Mouse (Mus musculus) stomach, postnatal 0 days (tissue): ENCODE measurements around the gene Snd1. TPM values are rescaled to one million over a fixed set of nuclear protein-coding genes. Genes with fewer than 3 reads are reported as not detected.

Source experiments
- ATAC-seq: fragments of 200-750 bp; cut with Nextera tagmentation; 2 replicates; pipeline ENCODE4 v1.8.0; 2017; ENCODE audit not compliant: low FRiP score, low TSS enrichment
- DNase-seq: peaks from one replicate; pipeline ENCODE4 v3.0.0-alpha.2; 2016; ENCODE audit warnings: low spot score
- H3K27ac ChIP-seq: fragments of 300-500 bp; sonication (generic); replicated peaks from 2 replicates; pipeline ENCODE4 v1.5.1; 2014; ENCODE audit warnings: mild to moderate bottlenecking, control low read depth
- H3K27me3 ChIP-seq: fragments of 300-500 bp; sonication (generic); 2 replicates; pipeline ENCODE4 v1.6.1; 2014; ENCODE audit warnings: low read length; ENCODE audit not compliant: control insufficient read depth, insufficient read depth
- H3K36me3 ChIP-seq: fragments of 300-500 bp; sonication (generic); 2 replicates; pipeline ENCODE4 v1.6.1; 2014; ENCODE audit warnings: low read length, mixed read lengths; ENCODE audit not compliant: control insufficient read depth, insufficient read depth
- H3K4me1 ChIP-seq: fragments of 300-500 bp; sonication (generic); replicated peaks from 2 replicates; pipeline ENCODE4 v1.6.1; 2014; ENCODE audit warnings: antibody characterized with exemption; ENCODE audit not compliant: control insufficient read depth, insufficient read depth
- H3K4me2 ChIP-seq: fragments of 300-500 bp; sonication (generic); replicated peaks from 2 replicates; pipeline ENCODE4 v1.6.1; 2014; ENCODE audit warnings: low read depth, mild to moderate bottlenecking, control low read depth, moderate library complexity
- H3K4me3 ChIP-seq: fragments of 300-500 bp; sonication (generic); 2 replicates; pipeline ENCODE4 v1.5.1; 2014; ENCODE audit warnings: low read depth, low read length, control low read depth
- H3K9ac ChIP-seq: fragments of 300-500 bp; sonication (generic); 2 replicates; pipeline ENCODE4 v1.6.1; 2014; ENCODE audit warnings: mild to moderate bottlenecking, low read length, control low read depth, mixed read lengths
- H3K9me3 ChIP-seq: fragments of 300-500 bp; sonication (generic); 2 replicates; pipeline ENCODE4 v1.6.1; 2016; ENCODE audit warnings: low read length; ENCODE audit not compliant: control insufficient read depth
- CTCF ChIP-seq: IDR thresholded peaks from 2 replicates; pipeline ENCODE4 v1.5.1; 2016; ENCODE audit warnings: antibody characterized with exemption, low read depth, mild to moderate bottlenecking, moderate library complexity
- EP300 ChIP-seq: optimal IDR thresholded peaks from 2 replicates; pipeline ENCODE3; 2016; ENCODE audit warnings: antibody characterized with exemption
- WGBS: fragments of 180-500 bp; shearing (Covaris S2); extraction: QIAGEN DNeasy Blood & Tissue Kit; methylation state at CpG from one replicate; pipeline ENCODE4 v1.1.7; 2014; 5-methylcytosine and 5-hydroxymethylcytosine counted together
- polyA plus RNA-seq: library from polyadenylated mRNA; unstranded; fragments of >200 nt; fragmentation: Nextera tagmentation; extraction: Ambion mirVana; gene quantifications from 2 replicates; pipeline ENCODE4 v1.2.1, GENCODE M21; 2015

Snd1 gene
- polyA plus RNA-seq, 1 experiment from 2014 or later, result 81.3 TPM

DNA sequence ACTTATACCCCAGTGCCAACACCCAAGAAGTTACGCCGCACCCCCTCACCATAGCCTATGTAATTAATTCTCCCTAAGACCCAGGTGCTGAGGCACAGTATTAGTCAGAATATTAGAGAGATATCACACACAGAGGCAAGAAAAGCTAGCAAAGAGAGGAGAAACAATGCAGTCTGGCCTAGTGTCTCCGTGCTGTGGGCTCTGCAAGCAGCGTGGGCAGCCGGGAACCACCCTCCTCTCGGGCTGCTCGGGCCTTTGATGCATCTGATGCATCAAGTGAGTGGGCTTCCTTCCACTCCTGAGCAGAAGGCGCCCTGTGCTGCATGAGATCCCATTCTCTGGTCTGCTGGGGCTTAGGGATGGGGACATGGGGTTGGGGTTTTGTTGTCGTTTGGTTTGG is 338.1 kb downstream of the Snd1 start:
- Histone ChIP-seq H3K4me1 (no peaks in the 10 kb centered on the region), H3K27ac (no peak overlapping the region), H3K9me3 (no peaks in the 10 kb centered on the region), H3K4me2 (no peak overlapping the region), H3K9ac (no peak overlapping the region), H3K36me3 (no peaks in the 10 kb centered on the region), H3K4me3 (no peak overlapping the region), H3K27me3 (no peaks in the 10 kb centered on the region)
- 88% methylated on average over 9 of the region's 9 CpGs for WGBS
- ATAC-seq (no peak), DNase-seq (no peak)
- TF ChIP-seq CTCF (no peak), EP300 (no peak)

DNA sequence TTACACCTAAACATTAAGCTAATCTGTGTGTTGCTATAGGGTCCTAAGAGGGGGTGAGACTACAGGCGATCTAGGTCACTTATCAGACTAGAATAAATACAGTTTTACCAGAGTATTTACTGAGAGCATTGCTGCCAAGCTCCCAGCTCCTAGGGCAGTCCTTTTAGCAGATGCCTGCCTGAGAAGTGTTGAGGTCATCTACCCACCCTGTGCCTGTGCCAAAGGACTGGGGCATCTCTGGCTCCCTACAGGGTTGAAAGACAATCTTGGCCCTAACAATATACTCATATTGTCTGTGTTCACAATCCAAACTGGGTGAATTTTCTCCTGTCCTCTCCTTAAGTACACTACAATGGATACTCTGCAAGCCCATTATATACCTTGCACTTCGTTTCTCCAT is 340.0 kb downstream of the Snd1 start:
- H3K4me1 ChIP-seq, result no peaks in the 10 kb centered on the region
- DNase-seq (no peak), ATAC-seq (no peak)
- H3K4me3 ChIP-seq, result no peak overlapping the region
- WGBS, result 67% methylated on average over 2 of the region's 2 CpGs
- H3K36me3 ChIP-seq, result 0 out of 2 replicates have a peak, but pooled peaks cover 3% of the 10 kb centered on the region
- TF ChIP-seq CTCF, result no peak
- no peak for TF ChIP-seq EP300
- H3K4me2 ChIP-seq, result no peak overlapping the region
- no peaks in the 10 kb centered on the region for H3K27me3 ChIP-seq
- no peak overlapping the region for H3K27ac ChIP-seq
- H3K9ac ChIP-seq, result no peak overlapping the region
- no peaks in the 10 kb centered on the region for H3K9me3 ChIP-seq

DNA sequence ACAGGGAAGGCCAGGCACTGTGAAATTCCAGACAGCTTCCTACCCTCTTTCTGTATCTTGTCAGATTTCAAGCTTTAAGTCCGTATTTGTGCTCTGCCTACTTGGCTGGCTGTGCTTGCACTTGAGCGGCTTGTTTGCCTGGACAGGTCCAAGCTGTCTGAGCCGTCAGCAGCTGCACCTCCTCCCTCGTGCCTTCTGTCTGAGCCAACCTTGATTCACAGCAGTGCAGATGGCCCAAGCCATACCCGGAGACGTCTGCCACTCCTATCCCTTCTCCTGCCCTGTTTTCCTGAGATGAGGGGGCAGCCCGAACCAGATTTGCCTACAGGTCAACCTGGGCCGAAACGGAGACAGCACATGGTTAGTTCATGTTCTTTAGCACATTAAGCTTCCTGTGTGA is 342.1 kb downstream of the Snd1 start:
- DNase-seq (no peak), ATAC-seq (no peak)
- Histone ChIP-seq H3K4me3 (no peak overlapping the region), H3K9ac (no peak overlapping the region), H3K9me3 (no peaks in the 10 kb centered on the region), H3K27me3 (no peaks in the 10 kb centered on the region), H3K4me1 (no peaks in the 10 kb centered on the region), H3K4me2 (no peak overlapping the region), H3K27ac (no peak overlapping the region), H3K36me3 (0 out of 2 replicates have a peak, but pooled peaks cover 3% of the 10 kb centered on the region)
- WGBS, result 46% methylated on average over 9 of the region's 9 CpGs
- TF ChIP-seq CTCF (no peak), EP300 (no peak)

DNA sequence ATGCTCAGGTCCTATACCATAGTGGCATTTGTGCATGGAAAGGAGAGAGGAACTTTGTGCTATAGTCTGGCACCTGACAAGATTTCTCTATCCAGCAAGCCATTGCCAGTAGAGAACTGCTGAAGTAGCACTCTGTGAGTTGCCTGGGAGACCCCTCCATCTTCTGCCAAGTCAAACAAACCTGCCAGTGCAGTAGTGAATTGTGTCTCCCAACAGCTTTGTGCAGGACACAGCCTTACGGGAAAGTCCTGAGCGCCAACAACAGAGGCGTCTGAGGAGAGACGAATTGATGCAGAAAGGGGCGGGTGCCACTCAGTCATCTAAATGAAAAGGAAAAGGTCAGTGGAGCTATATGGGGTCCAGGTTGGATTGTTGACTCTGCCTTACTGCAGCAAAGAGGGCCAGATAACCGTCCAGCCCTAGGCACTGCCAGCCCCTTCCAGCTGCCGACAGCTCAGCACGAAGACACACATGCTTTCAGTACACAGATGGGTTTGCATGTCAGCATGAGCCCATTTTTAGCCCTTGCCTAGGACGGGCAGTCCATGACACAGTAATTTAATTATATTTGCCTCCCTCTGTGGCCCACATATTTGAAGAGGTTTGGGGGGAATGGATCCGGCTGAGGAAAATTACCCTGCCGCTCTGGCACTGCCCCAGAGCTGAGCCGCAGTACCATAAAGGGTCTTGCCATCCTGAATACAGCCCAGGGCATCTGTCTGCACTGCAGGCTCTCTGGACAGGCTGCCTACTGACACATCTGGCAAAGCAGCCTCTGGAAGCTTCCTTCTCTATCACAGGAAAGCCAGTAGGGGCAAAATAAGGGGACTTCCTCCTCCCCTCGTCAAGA is 344.8 kb downstream of the Snd1 start:
- no peak overlapping the region for H3K27ac ChIP-seq
- H3K9me3 ChIP-seq, result no peaks in the 10 kb centered on the region
- 67% methylated on average over 13 of the region's 13 CpGs for WGBS
- H3K27me3 ChIP-seq, result no peaks in the 10 kb centered on the region
- DNase-seq (no peak), ATAC-seq (no peak)
- H3K36me3 ChIP-seq, result 0 out of 2 replicates have a peak, but pooled peaks cover 3% of the 10 kb centered on the region
- no peak overlapping the region for H3K4me2 ChIP-seq
- no peak overlapping the region for H3K9ac ChIP-seq
- no peaks in the 10 kb centered on the region for H3K4me1 ChIP-seq
- H3K4me3 ChIP-seq, result no peak overlapping the region
- TF ChIP-seq EP300, result no peak
- TF ChIP-seq CTCF, result no peak

DNA sequence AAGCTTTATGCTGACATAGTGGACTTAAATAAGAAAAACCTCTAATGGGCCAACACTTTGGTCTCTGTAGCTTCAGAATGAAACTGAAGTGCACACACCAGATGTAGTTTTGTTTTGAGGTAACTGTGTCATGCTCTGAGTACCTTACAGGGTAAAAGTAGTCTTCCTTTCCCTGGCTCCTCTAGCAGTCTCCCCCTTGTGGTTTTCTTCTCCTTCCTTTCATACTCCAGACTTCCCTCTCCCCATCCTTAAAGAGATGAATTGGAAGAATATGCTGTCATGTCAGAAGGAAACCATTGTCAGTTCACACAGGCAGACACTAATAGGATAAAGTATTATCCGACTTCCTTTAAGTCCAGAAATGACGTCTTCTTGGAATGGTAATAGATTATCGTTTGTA is 347.4 kb downstream of the Snd1 start:
- 68% methylated on average over 3 of the region's 3 CpGs for WGBS
- 0 out of 2 replicates have a peak, but pooled peaks cover 3% of the 10 kb centered on the region for H3K36me3 ChIP-seq

DNA sequence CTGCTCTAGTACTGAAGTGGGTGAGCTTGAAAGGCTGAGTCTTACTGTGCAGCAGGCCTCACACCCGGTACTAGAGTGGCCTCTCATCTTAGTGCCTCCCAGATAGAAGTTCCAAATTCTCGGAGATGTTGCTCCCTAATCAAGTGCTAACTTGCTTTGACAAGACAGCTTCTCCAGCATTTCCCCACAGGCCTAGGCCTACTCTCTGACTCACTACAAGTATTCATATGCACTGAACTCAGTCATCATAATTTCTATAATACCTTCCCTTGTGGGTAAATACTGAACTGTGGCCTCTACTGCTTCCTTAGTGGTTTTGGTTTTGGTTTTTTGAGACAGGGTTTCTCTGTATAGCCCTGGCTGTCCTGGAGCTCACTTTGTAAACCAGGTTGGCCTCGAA is 348.4 kb downstream of the Snd1 start:
- H3K4me2 ChIP-seq, result no peak overlapping the region
- no peak for ATAC-seq
- H3K9me3 ChIP-seq, result no peaks in the 10 kb centered on the region
- no peaks in the 10 kb centered on the region; the same call in 1 of the 2 replicates for H3K4me1 ChIP-seq
- TF ChIP-seq EP300, result no peak
- TF ChIP-seq CTCF, result no peak
- H3K27me3 ChIP-seq, result no peaks in the 10 kb centered on the region
- H3K9ac ChIP-seq, result no peak overlapping the region
- WGBS, result 81% methylated on average over 3 of the region's 3 CpGs
- no peak overlapping the region for H3K27ac ChIP-seq
- no peak overlapping the region for H3K4me3 ChIP-seq
- H3K36me3 ChIP-seq, result no peaks in the 10 kb centered on the region
- DNase-seq, result no peak

More for the DNA sequence above, 347.4 kb downstream of the Snd1 start:
- TF ChIP-seq EP300 (no peak), CTCF (peak; percentile 35)
- no peaks in the 10 kb centered on the region for H3K9me3 ChIP-seq
- H3K4me3 ChIP-seq, result no peak overlapping the region
- H3K4me2 ChIP-seq, result no peak overlapping the region
- ATAC-seq (no peak), DNase-seq (no peak)
- H3K4me1 ChIP-seq, result no peaks in the 10 kb centered on the region; the same call in 1 of the 2 replicates
- H3K9ac ChIP-seq, result no peak overlapping the region
- no peak overlapping the region for H3K27ac ChIP-seq
- H3K27me3 ChIP-seq, result no peaks in the 10 kb centered on the region
